Mouse (Mus musculus): ENCODE data around the gene Dlg3.

The Dlg3 gene

DNA sequence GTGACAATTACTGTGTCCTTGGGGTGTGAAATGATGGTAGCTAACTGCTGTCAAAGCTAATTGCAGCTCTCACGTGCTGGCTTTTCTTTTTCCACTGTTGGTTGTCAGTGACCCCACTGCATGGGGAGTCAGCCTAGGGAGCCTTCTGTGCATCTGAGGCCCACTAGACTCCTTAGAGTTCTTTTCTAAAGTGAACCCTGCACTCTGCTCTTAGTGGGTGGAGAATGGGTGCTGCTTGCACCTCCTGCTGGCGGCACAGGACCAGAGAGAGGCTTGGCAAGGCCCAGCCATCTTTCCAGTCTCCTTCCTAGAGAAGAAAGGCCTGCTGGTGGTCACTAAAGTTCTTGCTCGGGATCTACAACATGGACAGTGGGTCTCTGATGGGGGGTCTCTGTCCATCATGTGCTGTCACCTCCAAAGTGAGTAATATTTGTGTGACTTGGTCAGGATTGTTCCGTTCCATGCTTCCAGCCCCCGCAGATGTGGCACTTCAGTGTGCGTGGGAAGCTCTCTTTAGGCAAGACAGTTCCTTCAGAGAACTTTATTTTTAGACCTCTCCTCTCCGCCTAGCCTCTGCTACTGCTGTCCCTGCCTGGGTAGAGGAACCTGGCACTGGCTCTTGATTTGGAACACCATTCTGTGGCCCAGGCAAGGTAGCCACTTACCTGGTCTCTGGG, 30.5 kb downstream of the Dlg3 start:
- no peak for DNase-seq

DNA sequence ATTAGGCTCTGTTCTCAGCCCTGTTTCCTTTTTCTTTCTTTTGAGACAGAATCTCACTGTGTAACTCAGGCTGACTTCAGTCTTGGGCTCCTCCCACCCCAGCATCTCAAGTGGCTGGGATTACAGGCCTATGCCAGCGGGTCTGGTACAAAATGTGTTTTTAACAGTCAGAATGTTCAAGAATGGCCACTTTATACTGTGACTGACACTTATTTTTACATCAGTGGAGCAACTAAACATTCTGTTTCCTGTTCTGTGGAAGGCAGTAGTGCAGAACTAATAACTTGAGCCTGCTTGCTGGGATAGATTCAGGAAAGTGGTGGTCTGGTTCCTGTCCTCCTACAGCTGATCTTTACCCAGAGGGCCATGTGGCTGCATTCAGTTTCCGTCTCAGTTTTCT, 33.1 kb downstream of the Dlg3 start:
- no peak for DNase-seq

DNA sequence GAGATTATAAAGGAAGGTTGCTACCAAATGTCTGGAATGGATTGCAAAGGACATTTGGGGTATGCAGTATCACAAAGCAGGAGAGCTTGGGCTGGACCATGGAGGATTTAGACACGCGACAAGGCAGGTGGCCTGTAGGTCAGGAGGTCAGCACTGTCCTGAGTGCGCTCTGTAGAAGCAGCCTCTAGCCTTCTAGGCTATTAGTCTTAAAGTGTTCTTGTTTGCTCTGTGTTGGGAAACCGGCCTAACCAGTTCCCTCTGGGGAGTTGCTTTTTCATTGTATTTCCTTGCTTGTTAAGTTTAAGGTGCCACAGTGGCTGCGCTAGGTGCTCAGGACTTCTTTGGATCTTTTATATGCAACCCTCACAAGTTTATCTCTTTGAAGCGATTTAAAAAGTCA, 34.5 kb downstream of the Dlg3 start:
- no peak for DNase-seq

DNA sequence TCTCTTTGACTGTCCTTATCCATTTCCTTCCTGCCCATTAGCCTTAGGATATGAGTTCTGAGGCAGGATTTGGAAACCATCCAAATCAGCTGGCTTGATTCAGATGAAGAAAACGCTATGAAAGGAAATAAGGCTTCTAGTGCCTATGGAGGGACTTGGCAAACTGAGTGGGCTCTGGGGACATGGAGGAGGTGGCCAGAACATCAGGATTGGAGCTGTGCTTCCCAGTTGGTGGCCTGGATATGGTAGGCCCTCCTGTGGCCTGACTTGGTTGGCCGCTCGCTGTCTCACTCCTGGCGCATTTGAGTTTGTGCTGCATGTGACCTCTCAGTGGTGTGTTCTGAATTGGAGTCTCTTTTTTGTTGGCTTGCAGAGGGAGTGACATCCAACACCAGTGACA, 43.6 kb downstream of the Dlg3 start:
- DNase-seq: no peak

DNA sequence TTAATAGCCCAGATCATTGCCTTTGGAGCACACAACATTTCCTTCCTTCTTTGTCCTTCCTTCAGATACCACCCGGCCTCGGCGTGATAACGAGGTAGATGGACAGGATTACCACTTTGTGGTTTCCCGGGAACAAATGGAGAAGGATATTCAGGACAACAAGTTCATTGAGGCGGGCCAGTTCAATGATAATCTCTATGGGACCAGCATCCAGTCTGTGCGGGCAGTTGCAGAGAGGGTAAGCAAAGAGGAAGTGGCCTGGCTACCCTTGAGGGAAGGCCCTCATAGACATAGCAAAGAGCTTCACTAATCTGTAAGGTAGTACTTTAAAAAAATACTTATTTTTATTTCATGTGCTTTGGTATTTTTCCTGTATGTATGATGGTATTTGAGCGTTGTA, 46.6 kb downstream of the Dlg3 start:
- no peak for DNase-seq

DNA sequence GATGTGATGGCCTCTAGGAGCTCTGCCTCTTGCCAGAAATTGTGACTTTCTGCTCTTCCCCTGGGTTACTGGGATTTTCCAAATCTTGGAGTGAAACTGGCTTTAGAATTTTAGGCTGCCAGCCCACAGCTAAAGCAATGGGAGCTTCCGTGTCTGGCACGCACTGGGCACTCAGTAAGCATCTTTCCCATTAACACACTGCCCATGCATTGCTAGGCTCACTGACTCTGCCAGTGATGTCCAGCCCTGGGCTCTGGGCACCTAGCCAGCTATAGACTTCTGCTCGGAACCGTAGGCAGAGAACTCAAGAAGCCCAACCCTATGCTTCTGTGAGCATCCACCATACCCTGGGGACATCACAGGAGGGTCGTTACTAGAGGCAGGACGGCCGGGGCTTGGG, 48.2 kb downstream of the Dlg3 start:
- DNase-seq: no peak

DNA sequence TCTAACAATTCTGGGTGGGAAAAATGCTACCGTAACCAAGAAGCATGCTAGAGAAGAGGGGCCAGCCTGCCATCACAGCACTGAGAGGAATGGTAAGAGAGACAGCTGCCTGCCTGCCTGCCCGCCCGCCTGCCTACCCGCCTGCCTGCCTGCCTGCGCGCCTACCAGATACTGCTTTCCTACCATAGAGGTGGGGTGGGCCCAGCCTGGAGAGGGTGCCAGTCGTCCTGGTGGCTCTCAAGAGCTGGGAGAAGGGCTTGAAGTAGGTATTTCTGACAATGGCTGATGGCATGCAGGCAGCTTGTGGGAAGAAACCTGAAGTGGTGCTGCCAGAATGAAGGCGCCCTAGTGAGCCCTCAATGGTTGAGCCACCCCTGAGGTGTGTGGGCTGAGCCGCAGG, 51.2 kb downstream of the Dlg3 start:
- peak in 1 of 2 experiments; percentile 1 for DNase-seq

DNA sequence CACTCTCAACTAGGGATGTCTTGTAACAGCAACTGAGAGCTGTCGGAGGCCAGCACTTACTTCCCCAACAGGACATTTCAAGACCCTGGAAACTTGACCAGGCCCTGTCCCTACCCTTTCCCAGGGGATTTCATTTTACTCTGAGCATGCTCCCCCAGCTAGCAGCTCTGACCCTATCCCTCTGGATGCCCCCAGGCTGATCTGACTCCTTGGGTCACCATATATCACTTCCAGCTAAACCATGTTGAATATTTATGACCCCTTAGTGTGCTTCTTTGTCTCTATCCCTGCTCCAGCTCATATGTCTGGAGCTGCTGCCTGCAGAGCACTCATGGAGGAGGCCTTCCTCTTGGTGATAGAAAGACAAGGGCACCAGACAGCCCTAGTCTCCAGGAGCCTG, 53.6 kb downstream of the Dlg3 start:
- no peak for DNase-seq

DNA sequence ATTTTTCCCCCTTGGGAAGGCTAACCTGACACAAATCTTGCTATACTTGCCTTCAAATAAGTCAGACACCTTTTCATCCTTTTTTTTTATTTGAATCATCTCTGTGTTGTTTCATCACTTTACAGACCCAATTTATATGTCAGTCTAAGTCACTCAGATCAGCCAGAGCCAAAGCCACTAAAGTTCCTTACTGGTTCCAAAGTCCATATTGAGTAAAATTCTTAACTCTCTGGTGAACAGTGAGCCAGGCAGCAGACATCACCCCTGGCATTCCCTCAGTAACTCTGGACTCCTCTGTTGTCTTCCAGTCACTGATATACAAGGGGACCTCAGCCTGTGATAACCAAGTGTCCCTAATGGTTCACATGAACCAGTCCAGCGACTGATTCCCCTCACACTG, 58.0 kb downstream of the Dlg3 start:
- no peak for DNase-seq

DNA sequence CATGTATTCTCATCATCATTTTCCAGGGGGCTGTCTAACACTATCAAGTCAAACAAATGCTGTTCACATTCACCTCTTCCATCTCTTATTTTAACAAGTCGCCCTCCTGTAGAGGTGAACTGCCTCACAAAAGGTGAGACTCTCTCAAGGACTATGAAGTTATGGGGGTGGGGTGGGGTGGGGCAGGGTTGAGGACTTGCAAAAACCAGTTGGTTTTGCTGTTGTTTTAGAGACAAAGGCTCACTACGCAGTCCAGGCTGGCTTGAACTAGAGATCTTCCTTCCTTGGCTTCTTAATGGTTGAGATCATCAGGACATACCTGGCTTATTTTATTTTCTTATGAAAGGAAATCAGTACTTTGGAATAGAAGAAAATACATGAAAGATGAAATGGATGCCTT, 65.3 kb downstream of the Dlg3 start:
- no peak for DNase-seq

DNA sequence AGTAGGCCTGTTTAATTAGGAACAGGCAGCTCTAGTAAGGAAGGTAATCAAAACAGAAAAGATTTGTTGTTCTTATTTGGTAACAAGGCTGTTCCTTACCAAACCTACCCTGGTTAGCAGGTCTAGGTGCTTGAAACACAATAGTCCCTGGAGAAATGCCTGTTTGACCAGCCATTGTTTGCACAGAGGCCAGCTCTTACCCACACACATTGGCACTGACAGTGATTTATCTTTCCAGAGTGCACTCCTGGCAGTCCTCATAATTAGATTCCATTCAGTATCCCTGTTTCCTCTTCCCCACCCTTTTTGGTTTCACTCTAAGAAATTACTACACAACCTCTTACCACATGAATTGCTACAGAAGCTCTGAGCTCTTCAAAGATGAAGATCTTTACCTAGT, 71.7 kb downstream of the Dlg3 start:
- no peak for DNase-seq
